Comparison of ENCODE assay signal across 19 mouse cellular contexts in genomic region chr15:84037067-84037466, GRCm38 (mm10). TPM values are rescaled to one million over a fixed set of nuclear protein-coding genes. Genes with fewer than 3 reads are reported as not detected.
DNase-seq lines count a peak whose midpoint lies in the region; ATAC-seq and TF ChIP-seq lines count a peak whose summit lies in the region.
"Had no signal": no experiment of that assay in that cellular context is flagged by ENCODE, and none has a peak within 500 bp of the region (broad histone marks: within the 10 kb centered on the region; RNA-seq: fewer than 3 reads in every experiment).

No protein-coding gene starts in this region.

- peaks cover 6% of the 10 kb centered on the region; the same call in 1 of the 2 replicates for H3K4me1 ChIP-seq in forebrain, embryonic 15.5 days
- H3K4me1 ChIP-seq in forebrain, embryonic 12.5 days: no peaks in the 10 kb centered on the region
- H3K4me1 ChIP-seq in lung, postnatal 0 days (ENCODE audit: insufficient read depth, low read depth, low read length): no peaks in the 10 kb centered on the region
- H3K4me1 ChIP-seq: heart, embryonic 13.5 days; liver, embryonic 12.5 days; stomach, embryonic 15.5 days had no signal

- TF ChIP-seq EP300 in lung, postnatal 0 days (IDR thresholded peaks at IDR 0.05): no peak

- H3K36me3 ChIP-seq in forebrain, embryonic 15.5 days: no peaks in the 10 kb centered on the region
- H3K36me3 ChIP-seq in forebrain, embryonic 12.5 days (replicated peaks): no peaks in the 10 kb centered on the region
- no peaks in the 10 kb centered on the region for H3K36me3 ChIP-seq in lung, postnatal 0 days (ENCODE audit: insufficient read depth, low read length)
- H3K36me3 ChIP-seq: heart, embryonic 13.5 days; liver, embryonic 12.5 days; stomach, embryonic 15.5 days had no signal

- peak; percentile 15 for DNase-seq in retina, postnatal 1 day
- no peak for DNase-seq in retina, embryonic 14.5 days (ENCODE audit: low spot score)
- DNase-seq in cerebellum, adult 9-11 months: peak; percentile 96
- no peak for DNase-seq in lung, postnatal 0 days (ENCODE audit: low spot score)
- no peak for DNase-seq in thymus, postnatal 0 days (ENCODE audit: low spot score)
- DNase-seq: gastrocnemius, adult 2 months; kidney, adult 18-20 months; kidney, postnatal 10 days; lung, adult 2 months; lung, postnatal 36 days; thymus, adult 18-20 months had no signal

- WGBS in forebrain, embryonic 15.5 days: 48% methylated on average over 5 of the region's 5 CpGs
- 91% methylated on average over 5 of the region's 5 CpGs for WGBS in forebrain, embryonic 12.5 days
- WGBS in lung, postnatal 0 days: 82% methylated on average over 5 of the region's 5 CpGs

- no peaks in the 10 kb centered on the region for H3K27me3 ChIP-seq in forebrain, embryonic 15.5 days
- H3K27me3 ChIP-seq in forebrain, embryonic 12.5 days: no peaks in the 10 kb centered on the region
- H3K27me3 ChIP-seq in lung, postnatal 0 days (replicated peaks; ENCODE audit: insufficient read depth, low read length): no peaks in the 10 kb centered on the region
- H3K27me3 ChIP-seq: heart, embryonic 13.5 days; liver, embryonic 12.5 days; stomach, embryonic 15.5 days had no signal

- H3K27ac ChIP-seq in forebrain, embryonic 15.5 days (replicated peaks): no peak overlapping the region; the same call in none of the 2 replicates
- no peak overlapping the region for H3K27ac ChIP-seq in forebrain, embryonic 12.5 days
- no peak overlapping the region for H3K27ac ChIP-seq in lung, postnatal 0 days (ENCODE audit: low read length)
- H3K27ac ChIP-seq: gastrocnemius, adult 2 months; heart, embryonic 13.5 days; layer of hippocampus, adult 2 months; liver, embryonic 12.5 days; stomach, embryonic 15.5 days had no signal

- H3K9ac ChIP-seq in forebrain, embryonic 15.5 days (replicated peaks): no peak overlapping the region
- H3K9ac ChIP-seq in forebrain, embryonic 12.5 days: no peak overlapping the region
- H3K9ac ChIP-seq in lung, postnatal 0 days (replicated peaks; ENCODE audit: low read depth): no peak overlapping the region
- H3K9ac ChIP-seq: heart, embryonic 13.5 days; liver, embryonic 12.5 days; stomach, embryonic 15.5 days had no signal

- TF ChIP-seq CTCF in lung, postnatal 0 days (IDR thresholded peaks at IDR 0.05): no peak

- no peak overlapping the region for H3K4me3 ChIP-seq in forebrain, embryonic 15.5 days
- no peak overlapping the region for H3K4me3 ChIP-seq in forebrain, embryonic 12.5 days (replicated peaks)
- H3K4me3 ChIP-seq in lung, postnatal 0 days (ENCODE audit: low read depth, low read length): no peak overlapping the region
- H3K4me3 ChIP-seq: gastrocnemius, adult 2 months; heart, embryonic 13.5 days; layer of hippocampus, adult 2 months; liver, embryonic 12.5 days; stomach, embryonic 15.5 days had no signal

- H3K4me2 ChIP-seq in forebrain, embryonic 15.5 days (replicated peaks): no peak overlapping the region
- H3K4me2 ChIP-seq in forebrain, embryonic 12.5 days: no peak overlapping the region
- H3K4me2 ChIP-seq in lung, postnatal 0 days (replicated peaks; ENCODE audit: low read depth, low read length): no peak overlapping the region
- H3K4me2 ChIP-seq: heart, embryonic 13.5 days; liver, embryonic 12.5 days; stomach, embryonic 15.5 days had no signal

- peak; percentile 60 for ATAC-seq in forebrain, embryonic 15.5 days (replicated peaks)
- ATAC-seq in forebrain, embryonic 12.5 days (ENCODE audit: low FRiP score): no peak
- ATAC-seq in lung, postnatal 0 days: no peak
- ATAC-seq: liver, embryonic 12.5 days; midbrain, embryonic 16.5 days had no signal

- no peaks in the 10 kb centered on the region for H3K9me3 ChIP-seq in forebrain, embryonic 15.5 days
- H3K9me3 ChIP-seq in forebrain, embryonic 12.5 days: no peaks in the 10 kb centered on the region
- no peaks in the 10 kb centered on the region for H3K9me3 ChIP-seq in lung, postnatal 0 days (ENCODE audit: low read length)
- H3K9me3 ChIP-seq: heart, embryonic 13.5 days; liver, embryonic 12.5 days; stomach, embryonic 15.5 days had no signal

RNA-seq across cellular contexts. Expression of gene Efcab6, which starts 28.1 kb away (rescaled TPM):
- polyA plus RNA-seq in forebrain, embryonic 15.5 days (2015; fragmentation: Nextera tagmentation; extraction: Ambion mirVana): 3.7 and 4.3 TPM in 2 replicates
- 0.58 and 1.3 TPM in 2 replicates for polyA plus RNA-seq in forebrain, embryonic 12.5 days (2016; fragmentation: Nextera tagmentation; extraction: Ambion mirVana)
- 0.63 and 0.84 TPM in 2 replicates for polyA plus RNA-seq in lung, postnatal 0 days (2015; fragmentation: Nextera tagmentation; extraction: Ambion mirVana)
- polyA plus RNA-seq in thymus, postnatal 0 days (2015; fragmentation: Nextera tagmentation; extraction: Ambion mirVana): 0.34 and 0.49 TPM in 2 replicates
- polyA plus RNA-seq: heart, embryonic 13.5 days; limb, embryonic 11.5 days; liver, embryonic 12.5 days had no signal

Comparison
In these comparisons a context has a peak if more than half of its experiments do, and no peak if none do; other contexts are left out.
1. DNase-seq: peak in retina, postnatal 1 day (single experiment) and cerebellum, adult 9-11 months (single experiment); none in retina, embryonic 14.5 days (single experiment), lung, postnatal 0 days (single experiment) and thymus, postnatal 0 days (single experiment).